Mouse (Mus musculus) brain, adult 2 months (tissue): ENCODE data around the gene Ptprn2.

Experiments used
- DNase-seq: peaks from one replicate; pipeline ENCODE4 v3.0.0; 2011; ENCODE audit warnings: low read depth, low spot score

The Ptprn2 gene

DNA sequence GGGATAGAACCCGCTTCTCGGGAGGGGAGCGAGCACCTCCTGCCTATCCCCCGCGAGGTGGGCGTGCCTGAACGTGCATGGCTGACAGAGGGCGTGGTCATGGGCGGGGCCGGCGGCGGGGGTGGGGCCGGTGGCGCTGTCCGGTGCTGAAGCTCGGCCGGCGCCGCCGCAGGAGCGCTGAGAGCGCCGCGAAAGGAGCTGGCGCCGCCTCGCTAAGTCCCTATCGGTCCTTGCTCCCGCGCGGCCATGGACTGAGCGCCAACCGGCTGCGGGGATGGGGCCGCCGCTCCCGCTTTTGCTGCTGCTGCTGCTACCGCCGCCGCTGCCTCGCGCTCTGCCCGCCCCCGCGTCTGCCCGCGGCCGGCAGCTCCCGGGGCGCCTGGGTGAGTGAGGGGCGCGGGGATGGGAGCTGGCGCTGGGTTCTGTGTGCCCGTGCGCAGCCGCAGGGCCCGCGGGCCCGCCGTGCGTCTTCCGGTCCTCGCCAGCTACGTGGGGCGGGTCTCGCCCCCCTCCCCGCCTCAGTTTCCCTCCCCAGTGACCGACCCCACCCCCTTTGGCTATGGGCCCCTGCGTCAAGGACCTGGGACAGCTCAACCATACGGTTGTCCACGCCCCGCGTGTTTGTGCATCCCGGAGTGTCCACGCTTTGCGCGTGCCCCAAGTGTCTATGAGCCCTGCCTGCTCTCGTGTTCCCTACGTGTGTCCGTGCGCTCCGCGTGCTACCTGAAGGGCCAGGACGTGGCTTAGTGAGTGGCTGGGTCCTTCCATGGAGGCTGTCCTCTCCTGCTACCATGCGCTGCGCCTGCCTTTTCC lies at the start of gene Ptprn2:
Ptprn2 (plus strand) TSS at position 130 of the 813 bp plus-strand sequence.
- peak; percentile 90 for DNase-seq

DNA sequence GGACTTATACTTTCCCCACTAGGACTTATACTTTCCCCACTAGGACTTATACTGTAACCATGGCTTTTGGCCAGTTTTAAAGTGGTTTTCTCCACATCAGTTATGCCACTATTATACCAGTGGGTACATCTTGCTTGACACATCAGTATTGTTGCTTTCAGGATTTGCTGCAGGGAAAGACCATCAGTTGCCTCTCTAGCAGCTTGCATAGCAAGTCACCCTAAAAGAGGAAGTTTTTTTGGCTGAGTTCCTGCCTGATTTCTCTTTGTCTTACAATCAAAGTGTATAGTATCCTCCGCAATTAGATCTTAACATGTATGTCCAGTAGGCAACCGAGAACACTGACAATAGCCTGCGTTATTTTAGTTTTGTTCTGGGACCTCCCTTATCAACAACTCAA lies 49.4 kb upstream of the Ptprn2 start:
- DNase-seq: no peak

DNA sequence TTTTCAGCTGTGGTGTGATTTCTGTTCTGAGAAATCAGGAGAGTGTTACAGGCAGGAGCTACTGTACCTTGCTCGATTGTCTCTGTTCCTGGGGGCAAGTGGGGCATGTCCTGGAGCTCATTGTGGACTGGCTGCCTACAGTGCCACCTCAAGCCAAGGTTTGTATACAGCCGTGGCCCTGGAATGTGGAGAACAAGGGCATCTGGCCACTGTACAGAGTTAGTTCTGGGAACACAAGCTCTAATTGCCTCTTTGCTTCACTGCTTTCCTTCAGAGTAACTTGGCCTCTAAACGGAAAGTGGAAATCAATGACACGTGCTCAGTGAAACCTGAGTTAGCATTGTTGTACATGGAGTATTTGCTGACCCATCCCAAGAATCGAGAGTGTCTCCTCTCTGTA lies 46.9 kb upstream of the Ptprn2 start:
- no peak for DNase-seq

DNA sequence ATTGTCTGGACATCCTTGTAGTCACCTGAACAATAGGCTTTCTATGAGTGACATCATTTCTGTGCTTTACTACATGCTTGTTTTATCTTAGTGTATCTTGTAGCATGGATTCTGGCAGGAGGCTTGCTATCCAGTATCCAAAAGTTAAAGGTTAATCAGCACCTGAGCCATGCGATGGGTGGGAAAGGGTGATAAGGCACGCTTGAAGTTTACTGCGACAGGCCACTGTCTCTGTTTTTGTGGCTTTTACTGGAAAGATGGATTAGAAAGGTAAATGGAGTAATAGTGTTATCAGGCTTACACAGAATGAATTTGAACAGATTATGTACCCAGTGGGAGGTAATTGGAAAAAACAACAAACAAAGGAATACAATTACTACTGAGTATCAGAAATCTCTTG lies 43.3 kb upstream of the Ptprn2 start:
- DNase-seq: no peak

DNA sequence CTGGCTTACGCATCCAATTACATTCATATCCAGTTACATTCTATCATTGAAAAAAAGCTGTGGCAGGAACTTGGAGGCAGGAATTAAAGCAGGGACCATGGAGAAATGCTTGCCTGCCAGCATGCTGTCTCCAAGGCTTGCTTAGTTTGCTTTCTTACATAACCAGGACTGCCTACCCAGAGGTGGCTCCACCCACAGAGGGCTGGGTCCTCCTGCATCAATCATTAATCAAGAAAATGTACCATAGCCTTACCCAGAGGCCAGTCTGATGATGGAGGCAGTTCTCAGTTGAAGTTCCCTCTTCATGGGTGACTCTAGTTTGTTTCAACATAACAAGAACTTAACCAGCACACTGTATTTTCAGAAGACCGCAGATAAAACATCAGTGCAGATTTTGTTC lies 36.0 kb upstream of the Ptprn2 start:
- DNase-seq: no peak

DNA sequence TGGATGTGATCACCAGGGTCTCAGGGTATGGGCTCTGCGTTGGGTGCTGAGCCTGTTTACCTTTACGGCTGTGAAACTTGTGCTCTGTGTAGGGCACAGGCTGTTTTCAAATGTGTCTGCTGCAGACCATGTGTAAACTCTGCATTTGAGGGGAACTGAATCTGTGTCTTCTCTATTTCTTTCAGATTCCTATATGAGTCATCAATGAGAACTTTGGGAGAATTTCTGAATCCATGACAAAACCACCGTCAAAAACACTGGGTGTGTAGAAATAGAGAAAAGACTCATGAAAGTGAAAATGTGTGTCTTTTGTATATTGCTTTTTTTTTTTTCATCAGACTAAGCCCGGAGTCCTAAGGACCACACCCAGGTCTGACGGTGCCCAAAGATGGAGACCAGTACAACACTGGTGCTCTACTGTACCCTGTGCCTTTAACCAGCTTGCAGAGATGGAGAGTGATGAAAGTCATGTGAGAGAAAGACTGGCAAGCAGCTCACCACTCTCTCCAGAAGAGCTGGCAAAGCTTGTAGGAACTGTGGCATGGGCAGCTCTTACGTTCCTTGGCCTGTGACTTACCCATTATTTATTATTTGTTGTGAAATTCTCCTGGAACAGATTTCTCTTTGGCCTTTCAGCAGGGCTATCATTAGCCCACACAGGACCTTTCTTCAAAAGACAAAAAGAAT lies 25.0 kb upstream of the Ptprn2 start:
- DNase-seq: peak; percentile 19

DNA sequence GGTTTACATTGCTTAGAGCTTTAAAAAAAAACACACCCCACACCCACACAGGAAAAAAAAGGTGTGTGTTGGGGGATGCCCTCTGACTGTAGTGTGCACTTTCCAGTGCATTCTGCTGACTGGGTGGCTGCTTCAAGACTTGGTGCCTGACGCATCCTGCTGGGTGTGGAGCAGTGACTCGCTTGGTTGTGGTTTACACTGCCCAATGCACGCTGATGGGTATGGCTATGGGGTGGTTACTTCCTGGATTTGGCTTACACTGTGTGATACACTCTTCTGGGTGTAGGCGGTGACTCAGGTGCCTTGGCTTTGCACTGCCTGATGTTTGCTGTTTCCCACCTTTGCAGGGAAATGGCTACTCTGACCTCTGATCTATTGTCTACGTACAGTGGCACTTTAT lies 18.5 kb upstream of the Ptprn2 start:
- no peak for DNase-seq

DNA sequence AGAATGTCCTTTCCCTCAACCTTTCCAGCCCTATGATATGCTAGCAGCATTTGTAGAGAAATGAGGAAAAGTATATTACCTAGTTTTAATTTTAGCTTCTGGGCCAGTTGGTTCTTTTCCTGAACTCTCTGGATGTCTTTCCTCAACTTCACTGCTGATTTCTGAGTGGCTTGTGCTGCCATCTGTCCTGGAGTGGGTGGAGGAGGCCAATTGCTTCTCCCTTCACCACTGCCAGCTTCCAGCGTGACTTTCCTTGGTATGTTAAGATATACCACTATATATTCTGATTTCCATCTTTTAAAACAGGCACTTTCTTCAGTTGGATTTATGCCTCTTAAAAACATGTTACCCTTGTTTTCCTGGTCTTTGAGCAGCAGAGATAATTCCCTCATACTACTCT lies 17.2 kb upstream of the Ptprn2 start:
- peak; percentile 67 for DNase-seq

DNA sequence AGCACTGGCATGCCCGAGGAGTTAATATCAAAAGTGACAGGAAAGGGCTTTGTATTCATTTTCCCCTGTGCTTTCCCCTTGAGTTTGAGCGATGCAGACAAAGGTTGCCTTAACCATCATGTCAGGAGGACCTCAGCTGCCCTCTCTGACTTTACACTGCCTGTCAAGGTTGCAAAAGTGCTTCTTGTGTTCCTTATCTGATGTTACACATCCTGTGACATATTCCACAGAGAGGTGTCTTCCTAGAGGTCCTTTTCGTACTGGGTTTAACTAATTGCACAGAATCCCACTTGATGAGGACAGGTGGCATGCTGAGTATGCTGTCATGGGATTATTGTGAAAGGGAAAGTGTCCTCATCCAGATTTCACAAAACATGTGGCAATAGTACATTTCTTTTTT lies 16.4 kb upstream of the Ptprn2 start:
- no peak for DNase-seq

DNA sequence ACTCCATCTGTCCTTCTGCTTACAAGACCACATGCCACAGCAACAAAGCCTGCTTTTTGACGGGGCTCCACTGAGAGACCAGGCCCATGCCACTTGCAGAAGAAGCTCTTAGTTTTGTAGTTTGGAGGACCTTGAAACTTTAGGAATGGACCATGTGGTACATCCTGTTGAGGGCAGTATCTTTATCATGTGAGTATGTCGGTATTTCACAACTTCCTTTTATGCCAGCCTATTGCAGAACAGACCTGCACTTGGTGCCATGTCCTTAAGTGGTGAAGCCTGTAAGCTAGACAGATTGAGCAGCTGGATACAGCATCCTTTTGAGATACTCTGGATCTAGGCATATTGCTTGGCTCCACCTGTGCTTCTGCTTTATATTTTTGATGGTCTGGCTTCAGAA lies 12.3 kb upstream of the Ptprn2 start:
- DNase-seq: no peak

DNA sequence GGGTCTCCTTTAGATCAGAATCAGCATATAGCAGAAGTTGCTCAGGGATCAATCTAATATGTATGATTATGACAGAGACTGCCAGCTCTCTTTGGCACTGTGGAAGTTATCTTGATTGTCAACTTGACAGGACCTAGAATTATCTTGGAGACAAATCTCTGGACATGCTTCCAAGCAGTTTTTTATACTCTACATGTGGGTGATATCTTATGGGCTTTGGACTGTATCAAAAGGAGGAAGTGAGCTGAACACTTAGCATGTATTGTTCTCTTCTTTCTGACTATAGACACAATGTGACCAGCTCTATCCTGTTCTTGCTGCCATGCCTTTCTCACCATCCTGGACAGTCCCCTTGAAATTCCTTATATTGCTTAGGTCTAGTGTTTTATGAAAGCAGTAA lies 11.8 kb upstream of the Ptprn2 start:
- DNase-seq: no peak

DNA sequence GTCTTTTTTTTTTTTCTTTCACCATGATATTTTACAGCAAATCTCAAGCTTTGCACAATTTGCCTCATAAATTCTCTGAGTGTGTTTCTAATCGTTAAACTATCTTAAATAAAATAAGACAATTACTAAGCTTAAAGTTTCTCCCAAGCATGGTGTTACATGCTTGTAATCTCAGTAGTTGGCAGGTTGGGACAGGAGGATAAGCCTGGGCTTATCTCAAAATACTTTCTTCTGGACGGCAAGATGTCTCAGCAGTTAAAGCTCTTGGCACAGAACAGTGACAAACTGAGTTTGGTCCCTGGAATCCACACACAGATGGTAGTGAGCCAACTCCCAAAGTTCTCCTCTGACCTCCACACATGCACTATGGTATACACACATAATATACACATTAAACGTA lies 10.8 kb upstream of the Ptprn2 start:
- no peak for DNase-seq

DNA sequence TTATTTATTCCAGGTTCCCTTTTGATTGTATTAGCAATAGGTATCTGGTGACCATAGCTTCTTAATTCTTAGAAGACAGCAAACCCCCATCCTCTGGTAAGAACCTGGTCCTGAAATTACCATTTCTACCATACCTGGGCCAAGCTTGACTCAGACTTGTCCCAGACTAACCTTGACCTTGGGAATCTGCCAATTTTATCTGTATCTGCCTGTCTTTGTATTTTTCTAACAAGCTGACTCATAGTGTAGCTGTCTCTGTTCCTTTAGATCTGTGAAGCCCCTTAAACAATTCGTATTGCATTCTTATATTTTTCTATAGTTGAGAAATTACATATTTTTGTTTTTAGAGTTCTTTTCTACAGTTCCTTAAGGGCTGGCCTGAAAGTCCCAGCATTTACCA lies 6.7 kb upstream of the Ptprn2 start:
- no peak for DNase-seq

DNA sequence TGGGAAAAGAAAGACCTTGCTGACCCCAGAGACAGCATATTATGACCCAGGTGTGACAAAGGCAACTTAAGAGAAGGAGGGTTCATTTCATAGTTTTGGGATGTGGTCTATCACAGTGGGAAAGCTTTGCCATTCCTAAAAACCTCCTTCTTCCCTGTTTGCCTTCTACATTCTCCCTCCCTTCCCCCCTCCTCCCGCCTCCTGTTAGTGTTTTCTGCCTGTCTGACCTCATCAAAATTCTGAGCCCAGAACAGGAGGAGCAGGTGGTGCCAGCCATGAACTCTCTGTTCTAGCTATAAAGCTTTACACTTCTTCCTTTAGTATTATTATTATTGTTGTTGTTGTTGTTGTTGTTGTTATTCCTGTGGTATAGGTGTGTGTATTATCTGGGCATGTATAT lies 3.6 kb upstream of the Ptprn2 start:
- DNase-seq: peak; percentile 48

DNA sequence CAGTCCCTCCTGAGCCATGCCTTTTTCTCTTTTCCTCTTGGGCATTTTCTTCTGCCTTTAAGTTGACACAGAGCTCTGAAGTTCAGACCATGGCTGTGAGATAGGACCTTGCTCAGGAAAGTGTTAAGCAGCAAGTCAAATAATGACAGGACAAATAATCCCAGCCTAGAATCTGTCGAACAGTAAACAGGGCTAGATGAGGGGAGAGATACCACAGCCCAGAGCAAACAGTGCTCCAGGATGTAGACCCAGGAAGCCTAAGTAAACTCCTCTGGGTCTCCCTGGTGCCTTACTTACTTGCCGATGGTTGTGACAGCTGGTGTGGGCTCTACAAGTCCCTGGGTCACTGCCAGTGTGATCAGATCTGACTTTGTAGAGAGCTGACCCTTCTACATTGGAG lies 1.9 kb upstream of the Ptprn2 start:
- no peak for DNase-seq

DNA sequence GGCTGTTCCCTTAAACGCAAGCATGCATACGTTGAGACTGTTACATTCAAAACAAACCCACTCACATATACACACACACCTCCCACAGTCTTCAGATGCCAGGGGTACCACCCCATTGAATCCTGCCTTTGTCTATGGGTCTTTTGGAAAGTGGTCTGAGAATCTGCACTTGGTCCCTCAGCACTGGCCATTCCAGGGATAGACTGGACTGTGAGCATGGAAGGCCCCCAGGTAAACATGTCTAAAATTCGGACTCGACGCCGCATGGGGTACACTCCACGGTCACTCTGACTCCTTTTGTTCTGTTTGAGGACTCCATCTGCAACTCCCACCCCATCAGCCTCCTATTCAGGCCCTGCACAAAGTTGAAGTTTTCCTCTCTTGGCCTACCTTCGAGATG lies 529 bp upstream of the Ptprn2 start:
- no peak for DNase-seq

DNA sequence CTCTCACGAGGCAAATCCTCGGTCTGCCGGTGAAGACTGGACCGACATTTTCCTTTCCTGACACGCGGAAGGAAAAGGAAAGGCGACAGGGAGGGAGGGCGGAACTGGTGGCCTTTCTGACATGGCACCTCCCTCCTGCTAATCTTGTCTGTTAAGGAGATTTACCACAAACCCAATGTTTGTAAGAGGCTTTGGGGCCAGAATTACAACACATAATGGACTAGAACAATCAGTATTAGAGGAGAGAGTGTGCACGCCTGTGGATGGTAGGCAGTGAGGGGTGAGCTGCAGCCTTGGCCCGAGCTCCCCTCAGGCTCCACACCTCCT lies 847 bp downstream of the Ptprn2 start:
- DNase-seq: no peak

DNA sequence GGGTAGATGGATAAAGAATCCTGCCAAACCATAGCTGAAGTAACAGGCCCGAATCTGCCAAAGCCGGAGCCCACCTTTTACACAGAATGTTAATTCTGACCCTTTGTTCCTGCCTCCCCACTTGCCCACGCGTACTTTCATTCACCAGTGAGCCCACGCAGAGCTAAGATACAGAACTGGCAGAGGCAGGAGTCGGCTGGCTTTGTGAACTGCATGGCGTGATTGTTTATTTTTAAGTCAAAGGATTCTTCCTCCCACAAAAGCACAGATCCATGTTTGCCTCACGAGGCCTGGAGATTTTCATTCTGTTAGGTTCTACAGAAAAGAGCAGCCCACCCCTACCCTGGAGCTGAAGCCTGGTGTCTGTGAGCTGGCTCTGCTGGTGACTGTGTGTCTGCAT lies 3.3 kb downstream of the Ptprn2 start:
- DNase-seq: peak; percentile 88

DNA sequence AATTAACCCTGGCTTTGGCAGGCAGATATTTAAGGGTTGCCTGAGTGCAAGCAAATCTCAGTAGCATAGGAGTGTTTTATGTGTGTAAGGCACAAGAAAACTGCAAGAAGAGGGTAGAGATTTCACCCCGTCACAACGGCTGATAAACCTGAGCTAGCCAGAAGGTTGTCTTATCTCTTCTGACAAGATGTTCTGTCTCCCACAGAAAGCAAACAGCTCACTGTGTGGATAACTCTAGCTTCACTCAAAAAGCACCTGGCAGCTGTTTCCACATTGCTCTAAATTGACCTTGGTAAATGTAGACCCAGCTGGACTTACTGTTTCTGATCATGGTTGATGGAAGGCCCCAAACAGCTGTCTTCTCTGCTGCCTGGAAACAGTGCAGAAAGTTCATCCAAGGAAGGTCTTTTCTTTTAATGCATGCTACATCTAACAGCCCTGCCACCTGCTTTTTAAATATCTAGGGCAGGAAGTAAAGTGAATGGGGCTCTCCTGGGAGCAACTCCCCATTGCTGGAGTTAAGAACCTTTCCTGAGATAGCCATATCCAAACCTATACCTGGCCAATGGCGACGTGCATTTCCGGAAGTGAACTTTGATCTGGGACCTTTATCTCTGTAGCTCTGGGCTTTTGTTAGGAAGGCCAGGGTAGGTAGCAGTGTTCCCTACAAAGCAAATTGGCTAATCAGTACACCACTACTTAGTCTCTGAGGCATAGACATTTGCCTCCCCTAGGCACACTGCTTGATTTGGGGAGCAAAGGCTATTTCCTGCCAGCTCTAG lies 5.2 kb downstream of the Ptprn2 start:
- no peak for DNase-seq

DNA sequence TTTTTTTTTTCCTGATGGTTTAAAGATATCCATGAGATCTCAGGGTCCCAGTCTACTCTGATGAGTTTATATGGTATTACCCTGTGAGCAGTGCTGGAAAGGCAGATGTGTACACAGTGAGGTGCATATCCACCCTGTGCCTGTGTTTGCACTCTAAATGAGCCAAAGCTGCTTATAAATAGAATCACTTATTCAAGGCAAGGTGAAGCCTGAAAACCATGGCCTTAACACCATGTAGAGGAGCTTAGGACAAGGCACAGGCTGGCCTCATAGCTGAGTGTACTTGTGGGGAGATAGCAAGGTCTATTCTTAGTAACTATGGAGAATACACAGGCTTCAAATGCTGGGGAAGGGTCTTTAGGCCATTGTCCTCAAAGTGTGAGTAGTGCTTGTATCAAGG lies 13.1 kb downstream of the Ptprn2 start:
- DNase-seq: no peak

DNA sequence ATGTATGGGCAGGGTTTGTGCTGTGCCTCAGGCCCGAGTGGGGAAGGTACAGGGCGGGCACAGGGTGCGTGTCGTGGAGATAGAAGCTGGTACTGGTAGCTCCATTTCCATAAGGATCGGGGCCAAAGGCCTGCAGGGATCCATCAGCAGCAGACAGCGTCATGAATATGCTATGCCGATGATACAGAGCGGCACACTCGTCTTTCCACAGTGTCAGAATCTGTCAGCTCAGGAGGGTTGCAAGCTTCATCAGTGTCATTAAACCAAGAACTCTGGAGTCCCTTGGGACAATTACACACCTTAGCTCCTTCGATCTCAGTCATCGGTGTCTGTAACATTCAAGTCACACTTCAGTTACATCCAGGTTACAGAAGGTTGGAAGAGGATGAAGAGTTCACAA lies 15.1 kb downstream of the Ptprn2 start:
- no peak for DNase-seq

DNA sequence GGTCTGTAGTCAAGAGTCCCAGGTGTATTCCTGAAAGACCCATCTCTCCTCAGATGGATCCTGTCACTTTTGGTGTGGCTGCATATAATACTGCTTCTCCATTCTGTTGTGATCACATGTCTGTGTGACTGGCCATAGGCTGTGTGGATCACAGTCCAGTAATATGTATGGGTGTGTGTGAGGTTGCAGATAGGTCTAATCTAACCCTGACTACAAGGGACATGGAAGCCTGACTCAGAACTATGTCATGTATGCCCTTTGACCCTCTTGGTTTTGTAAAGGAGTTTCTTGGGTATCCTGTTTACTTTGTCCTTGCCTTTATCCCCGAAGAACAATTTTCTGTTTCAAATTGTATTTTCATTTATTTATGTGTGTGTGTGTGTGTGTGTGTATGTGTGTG lies 27.0 kb downstream of the Ptprn2 start:
- no peak for DNase-seq

DNA sequence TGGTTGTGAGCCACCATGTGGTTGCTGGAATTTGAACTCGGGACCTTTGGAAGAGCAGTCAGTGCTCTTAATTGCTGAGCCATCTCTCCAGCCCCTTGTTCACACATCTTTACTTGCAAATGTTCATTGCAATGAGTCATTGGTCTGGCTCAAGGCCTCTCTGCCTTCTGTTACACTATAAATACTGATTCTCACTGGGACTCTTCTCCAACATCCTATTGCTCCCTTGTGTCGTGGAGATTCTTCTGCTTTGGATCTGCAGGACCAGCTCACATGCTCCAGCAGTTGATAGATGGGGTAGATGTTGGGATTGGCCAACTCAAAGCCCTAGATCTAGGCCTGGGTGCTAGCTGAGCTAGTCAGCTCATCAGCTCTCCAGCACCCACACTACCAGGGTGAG lies 28.3 kb downstream of the Ptprn2 start:
- peak; percentile 69 for DNase-seq
